Comparison of ENCODE assay signal across 9 mouse cellular contexts in genomic region chr5:100108866-100109265, GRCm38 (mm10). TPM values are rescaled to one million over a fixed set of nuclear protein-coding genes. Genes with fewer than 3 reads are reported as not detected.
DNase-seq lines count a peak whose midpoint lies in the region; ATAC-seq and TF ChIP-seq lines count a peak whose summit lies in the region.
"Had no signal": no experiment of that assay in that cellular context is flagged by ENCODE, and none has a peak within 500 bp of the region (broad histone marks: within the 10 kb centered on the region; RNA-seq: fewer than 3 reads in every experiment).

No protein-coding gene starts in this region.

- DNase-seq in MN1 (ENCODE audit: low spot score): peak; percentile 11
- DNase-seq in brain, embryonic 14.5 days (ENCODE audit: low read depth): peak; percentile 97
- peak; percentile 37 for DNase-seq in gastrocnemius, adult 2 months
- DNase-seq in lung, adult 18-20 months: peak; percentile 22 to 43
- peak; percentile 67 for DNase-seq in right cerebral cortex, postnatal 4 days
- DNase-seq in heart, postnatal 4 days: no peak
- DNase-seq in adrenal gland, adult (ENCODE audit: inconsistent age in 2 of 2, low spot score in 1 of 2): no peak

- H3K4me1 ChIP-seq in intestine, embryonic 15.5 days (replicated peaks): no peaks in the 10 kb centered on the region

- H3K4me2 ChIP-seq in intestine, embryonic 15.5 days (replicated peaks): no peak overlapping the region
- H3K4me2 ChIP-seq: heart, embryonic 15.5 days had no signal

- no peak for TF ChIP-seq CTCF in brain, embryonic 14.5 days (IDR thresholded peaks at IDR 0.05; ENCODE audit: borderline replicate concordance, extremely low read depth, insufficient read depth, insufficient read length)
- no peak for TF ChIP-seq CTCF in gastrocnemius, adult 2 months (IDR thresholded peaks at IDR 0.05)

- no peaks in the 10 kb centered on the region for H3K9me3 ChIP-seq in intestine, embryonic 15.5 days
- H3K9me3 ChIP-seq: heart, embryonic 15.5 days had no signal

- no peak overlapping the region for H3K27ac ChIP-seq in gastrocnemius, adult 2 months
- H3K27ac ChIP-seq in intestine, embryonic 15.5 days: no peak overlapping the region
- H3K27ac ChIP-seq: heart, embryonic 15.5 days had no signal

- no peak for ATAC-seq in intestine, embryonic 15.5 days

- no peak overlapping the region for H3K9ac ChIP-seq in intestine, embryonic 15.5 days
- H3K9ac ChIP-seq: heart, embryonic 15.5 days had no signal

- 76% methylated on average over 9 of the region's 9 CpGs for WGBS in intestine, embryonic 15.5 days

- intact Hi-C loops in gastrocnemius, adult 2 months (cut with DNase I): no loop called here

- no peaks in the 10 kb centered on the region for H3K36me3 ChIP-seq in intestine, embryonic 15.5 days
- H3K36me3 ChIP-seq: heart, embryonic 15.5 days had no signal

- H3K27me3 ChIP-seq in intestine, embryonic 15.5 days (replicated peaks): no peaks in the 10 kb centered on the region
- H3K27me3 ChIP-seq: heart, embryonic 15.5 days had no signal

- no peak for TF ChIP-seq POLR2A in brain, embryonic 14.5 days (IDR thresholded peaks at IDR 0.05; ENCODE audit: borderline replicate concordance, extremely low read depth, insufficient read depth, insufficient read length, poor library complexity, severe bottlenecking)

- H3K4me3 ChIP-seq in gastrocnemius, adult 2 months: no peak overlapping the region
- H3K4me3 ChIP-seq in intestine, embryonic 15.5 days (replicated peaks): no peak overlapping the region
- H3K4me3 ChIP-seq: heart, embryonic 15.5 days had no signal

RNA-seq across cellular contexts. Expression of gene Tmem150c, which starts 50.7 kb away (rescaled TPM):
- 14.3 and 23.2 TPM in 2 replicates for polyA plus RNA-seq in brain, embryonic 14.5 days (2012; rRNA removed)
- total RNA-seq in gastrocnemius, adult 2 months (2021): 1 to 10 TPM in 1 of 2 experiments, under 1 TPM in 1; 0.82 to 2.9 TPM
- 2.3 and 2.5 TPM in 2 replicates for polyA plus RNA-seq in intestine, embryonic 15.5 days (2015; fragmentation: Nextera tagmentation; extraction: Ambion mirVana)
- 1 to 10 TPM; 3.7 to 4.7 TPM for total RNA-seq in heart, postnatal 4 days (2021)

Comparison
In these comparisons a context has a peak if more than half of its experiments do, and no peak if none do; other contexts are left out.
1. DNase-seq: peak in MN1 (single experiment), brain, embryonic 14.5 days (single experiment), gastrocnemius, adult 2 months (single experiment), lung, adult 18-20 months (2 of 2) and right cerebral cortex, postnatal 4 days (single experiment); none in heart, postnatal 4 days (single experiment) and adrenal gland, adult (0 of 2).